Mouse (Mus musculus) kidney, postnatal 0 days (tissue): ENCODE data around the gene Atp6v1g1. TPM values are rescaled to one million over a fixed set of nuclear protein-coding genes. Genes with fewer than 3 reads are reported as not detected.

Experiments used
- ATAC-seq: fragments of 200-750 bp; cut with Nextera tagmentation; replicated peaks from 2 replicates; pipeline ENCODE4 v1.8.0; 2017; ENCODE audit warnings: low read depth, moderate number of reproducible peaks, moderate TSS enrichment, moderate library complexity; ENCODE audit not compliant: low FRiP score
- DNase-seq: peaks from one replicate; pipeline ENCODE4 v3.0.0-alpha.2; 2016; ENCODE audit warnings: low spot score
- H3K27ac ChIP-seq: fragments of 300-500 bp; sonication (generic); 2 replicates; pipeline ENCODE4 v1.5.1; 2014; ENCODE audit warnings: mild to moderate bottlenecking
- H3K27me3 ChIP-seq: fragments of 300-500 bp; sonication (generic); 2 replicates; pipeline ENCODE4 v1.6.1; 2014; ENCODE audit warnings: low read length, mixed read lengths; ENCODE audit not compliant: insufficient read depth
- H3K36me3 ChIP-seq: fragments of 300-500 bp; sonication (generic); 2 replicates; pipeline ENCODE4 v1.6.1; 2014; ENCODE audit warnings: low read length, mixed read lengths; ENCODE audit not compliant: insufficient read depth
- H3K4me1 ChIP-seq: fragments of 300-500 bp; sonication (generic); replicated peaks from 2 replicates; pipeline ENCODE4 v1.6.1; 2014; ENCODE audit warnings: antibody characterized with exemption, low read length, mixed read lengths; ENCODE audit not compliant: insufficient read depth
- H3K4me2 ChIP-seq: fragments of 300-500 bp; sonication (generic); 2 replicates; pipeline ENCODE4 v1.6.1; 2014; ENCODE audit warnings: mild to moderate bottlenecking, low read length, moderate library complexity, mixed read lengths
- H3K4me3 ChIP-seq: fragments of 300-500 bp; sonication (generic); replicated peaks from 2 replicates; pipeline ENCODE4 v1.5.1; 2014; ENCODE audit warnings: low read depth, low read length
- H3K9ac ChIP-seq: fragments of 300-500 bp; sonication (generic); 2 replicates; pipeline ENCODE4 v1.6.1; 2014; ENCODE audit warnings: low read depth, low read length
- H3K9me3 ChIP-seq: fragments of 300-500 bp; sonication (generic); replicated peaks from 2 replicates; pipeline ENCODE4 v1.6.1; 2016; ENCODE audit warnings: low read length, inconsistent platforms, mixed read lengths
- CTCF ChIP-seq: IDR thresholded peaks from 2 replicates; pipeline ENCODE4 v1.5.1; 2016; ENCODE audit warnings: antibody characterized with exemption, low read depth, mild to moderate bottlenecking, moderate library complexity
- WGBS: fragments of 180-500 bp; shearing (Covaris S2); extraction: QIAGEN DNeasy Blood & Tissue Kit; methylation state at CpG from one replicate; pipeline ENCODE4 v1.1.7; 2014; 5-methylcytosine and 5-hydroxymethylcytosine counted together
- polyA plus RNA-seq: library from polyadenylated mRNA; unstranded; fragments of >200 nt; fragmentation: Nextera tagmentation; extraction: Ambion mirVana; gene quantifications from 2 replicates; pipeline ENCODE4 v1.2.1, GENCODE M21; 2015

The Atp6v1g1 gene
- polyA plus RNA-seq = 405 and 416 TPM in 2 replicates

GRCm38 (mm10) chr4:63544494-63545230 lies at the start of gene Atp6v1g1:
Atp6v1g1 (plus strand) TSS chr4:63544772.
- DNase-seq (peak; percentile 97), ATAC-seq (peak; percentile 94)
- H3K9ac ChIP-seq = peak within 1 kb of the TSS; percentile 88
- H3K27ac ChIP-seq = peak within 1 kb of the TSS; percentile 89
- H3K4me2 ChIP-seq = peak within 1 kb of the TSS; percentile 70
- no peaks in the 10 kb centered on the region for H3K27me3 ChIP-seq
- no peak for TF ChIP-seq CTCF
- H3K4me1 ChIP-seq = peaks cover 21% of the 10 kb centered on the region
- peak within 1 kb of the TSS; percentile 75 for H3K4me3 ChIP-seq
- H3K9me3 ChIP-seq = no peaks in the 10 kb centered on the region
- whole genome bisulfite sequencing = under 1% methylated on average over 54 of the region's 57 CpGs
- H3K36me3 ChIP-seq = peaks cover 12% of the 10 kb centered on the region

GRCm38 (mm10) chr4:63494967-63495914 lies 49.3 kb upstream of the Atp6v1g1 start:
- no peaks in the 10 kb centered on the region for H3K9me3 ChIP-seq
- H3K4me2 ChIP-seq = peak overlapping the region; percentile 93
- H3K9ac ChIP-seq = peak overlapping the region; percentile 77
- H3K27ac ChIP-seq = peak overlapping the region; percentile 40; the same call in 1 of the 2 replicates
- H3K27me3 ChIP-seq = no peaks in the 10 kb centered on the region
- H3K36me3 ChIP-seq = no peaks in the 10 kb centered on the region
- peak; percentile 47 for ATAC-seq
- peak overlapping the region; percentile 79 for H3K4me3 ChIP-seq
- 0 out of 2 replicates have a peak, but pooled peaks have one; percentile 1 for TF ChIP-seq CTCF
- peaks cover 10% of the 10 kb centered on the region for H3K4me1 ChIP-seq
- DNase-seq = peak; percentile 50
- WGBS = under 1% methylated on average over 107 of the region's 107 CpGs

GRCm38 (mm10) chr4:63495915-63496278 lies 48.7 kb upstream of the Atp6v1g1 start, which contains the start of gene Whrn:
Whrn (minus strand) TSS chr4:63495991.
- TF ChIP-seq CTCF = no peak
- H3K27ac ChIP-seq = peak within 1 kb of the TSS; percentile 40; the same call in 1 of the 2 replicates
- no peaks in the 10 kb centered on the region for H3K27me3 ChIP-seq
- no peaks in the 10 kb centered on the region for H3K36me3 ChIP-seq
- DNase-seq (peak; percentile 84), ATAC-seq (peak; percentile 79)
- H3K9me3 ChIP-seq = no peaks in the 10 kb centered on the region
- H3K4me2 ChIP-seq = peak within 1 kb of the TSS; percentile 93
- WGBS = under 1% methylated on average over 28 of the region's 34 CpGs
- peak within 1 kb of the TSS; percentile 77 for H3K9ac ChIP-seq
- H3K4me1 ChIP-seq = peaks cover 10% of the 10 kb centered on the region
- peak within 1 kb of the TSS; percentile 79 for H3K4me3 ChIP-seq

- no peak for TF ChIP-seq CTCF
- Histone ChIP-seq H3K9ac (peak overlapping the region; percentile 77; the same call in 1 of the 2 replicates), H3K27ac (no peak overlapping the region), H3K9me3 (no peaks in the 10 kb centered on the region), H3K4me1 (peaks cover 10% of the 10 kb centered on the region), H3K4me3 (peak overlapping the region; percentile 79), H3K4me2 (peak overlapping the region; percentile 93), H3K36me3 (no peaks in the 10 kb centered on the region), H3K27me3 (no peaks in the 10 kb centered on the region)
- ATAC-seq = no peak
- WGBS = 12% methylated on average over 6 of the region's 6 CpGs
- no peak for DNase-seq
These were observed 48.3 kb upstream of the Atp6v1g1 start for GRCm38 (mm10) chr4:63496312-63496711.

- H3K4me1 ChIP-seq = peaks cover 9% of the 10 kb centered on the region
- no peaks in the 10 kb centered on the region for H3K9me3 ChIP-seq
- H3K27me3 ChIP-seq = no peaks in the 10 kb centered on the region
- no peak overlapping the region for H3K9ac ChIP-seq
- no peak overlapping the region for H3K4me3 ChIP-seq
- H3K27ac ChIP-seq = no peak overlapping the region
- ATAC-seq (no peak), DNase-seq (peak; percentile 54)
- WGBS = 30% methylated on average over 3 of the region's 3 CpGs
- H3K4me2 ChIP-seq = no peak overlapping the region
- no peaks in the 10 kb centered on the region for H3K36me3 ChIP-seq
- TF ChIP-seq CTCF = peak; percentile 52
These were observed 46.2 kb upstream of the Atp6v1g1 start for GRCm38 (mm10) chr4:63498346-63498745.

- H3K9ac ChIP-seq = no peak overlapping the region
- ATAC-seq = no peak
- no peak for DNase-seq
- no peak overlapping the region for H3K4me2 ChIP-seq
- H3K27ac ChIP-seq = no peak overlapping the region
- no peak for TF ChIP-seq CTCF
- H3K4me3 ChIP-seq = no peak overlapping the region
- no peaks in the 10 kb centered on the region for H3K9me3 ChIP-seq
- no peaks in the 10 kb centered on the region for H3K36me3 ChIP-seq
- H3K27me3 ChIP-seq = no peaks in the 10 kb centered on the region
- no peaks in the 10 kb centered on the region for H3K4me1 ChIP-seq
- WGBS = 71% methylated on average over 5 of the region's 5 CpGs
These were observed 43.5 kb upstream of the Atp6v1g1 start for GRCm38 (mm10) chr4:63501050-63501449.
